Mouse (Mus musculus) G1E-ER4 (cell line): Measurements from ENCODE around the gene Gfer. TPM values are rescaled to one million over a fixed set of nuclear protein-coding genes. Genes with fewer than 3 reads are reported as not detected.

Source experiments
- GATA1 ChIP-seq: IDR thresholded peaks from one replicate; pipeline ENCODE4 v1.8.0; 2012; ENCODE audit warnings: low read length, inconsistent platforms
- polyA plus RNA-seq: library from polyadenylated mRNA; stranded (reverse); fragments of >175 nt; gene quantifications from 2 replicates; pipeline ENCODE4 v1.2.3, GENCODE M21; 2012

Gene Gfer
- polyA plus RNA-seq, 1 experiment, result 186 TPM

DNA sequence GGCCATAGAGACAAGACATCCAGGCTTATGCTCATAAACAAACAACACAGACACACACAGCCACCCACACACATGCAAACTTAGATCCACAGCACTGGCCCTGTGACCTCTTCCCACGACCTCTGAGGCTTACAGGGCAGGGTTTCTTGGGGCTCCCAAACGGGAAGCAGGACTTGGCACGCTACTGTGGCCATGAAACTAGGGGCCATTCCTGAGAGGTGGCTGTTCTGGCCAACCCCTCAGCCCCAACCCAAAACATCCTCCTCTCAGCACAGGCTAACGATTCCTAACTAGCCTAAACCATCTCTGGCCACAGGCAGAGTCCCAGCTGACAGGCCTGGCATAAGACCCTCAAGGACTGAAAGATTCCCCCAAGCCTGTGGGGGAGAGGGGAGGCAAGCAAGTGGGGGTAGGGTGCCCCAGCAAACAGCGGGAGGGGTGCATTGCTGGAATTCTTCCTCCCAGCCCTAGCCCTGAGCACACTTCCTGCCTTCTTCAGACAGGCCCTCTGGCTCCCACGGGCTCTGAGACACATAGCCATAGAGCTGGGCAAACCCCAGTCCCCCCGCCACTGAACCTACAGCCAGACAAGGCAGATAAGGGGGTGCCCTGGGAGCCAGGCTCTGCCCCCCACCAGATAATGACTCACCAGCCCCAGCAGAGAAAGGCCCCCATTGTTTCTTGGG is 51.8 kb downstream of the Gfer start:
- no peak for TF ChIP-seq GATA1

Other genes with a start within 250 kb of the Gfer start
- 19.4 and 22.8 TPM in 2 replicates for gene E4f1, start 225.8 kb downstream of the Gfer start, polyA plus RNA-seq
- gene Pgp, start 225.8 kb downstream of the Gfer start, polyA plus RNA-seq, result 75.9 and 87.6 TPM in 2 replicates
- gene Bricd5, start 222.3 kb downstream of the Gfer start, polyA plus RNA-seq, result 0.10 TPM in 1 of 2 replicates, not detected in the other
- 8.4 and 8.5 TPM in 2 replicates for gene Mlst8, start 217.1 kb downstream of the Gfer start, polyA plus RNA-seq
- 0.01 TPM in 1 of 2 replicates, not detected in the other for gene Caskin1, start 207.6 kb downstream of the Gfer start, polyA plus RNA-seq
- 239 and 240 TPM in 2 replicates for gene Traf7, start 168.2 kb downstream of the Gfer start, polyA plus RNA-seq
- 0.29 and 0.30 TPM in 2 replicates for gene Rab26, start 161.9 kb downstream of the Gfer start, polyA plus RNA-seq
- 4.0 and 6.5 TPM in 2 replicates for gene Pkd1, start 146.3 kb downstream of the Gfer start, polyA plus RNA-seq
- 45.3 and 52.6 TPM in 2 replicates for gene Tsc2, start 63.5 kb downstream of the Gfer start, polyA plus RNA-seq
- gene Nthl1, start 63.5 kb downstream of the Gfer start, polyA plus RNA-seq, result 24.0 and 31.0 TPM in 2 replicates
- not detected in 2 replicates for gene Slc9a3r2, start 45.8 kb downstream of the Gfer start, polyA plus RNA-seq
- gene Npw, start 37.7 kb downstream of the Gfer start, polyA plus RNA-seq, result not detected in 2 replicates
- gene Zfp598, start 26.5 kb downstream of the Gfer start, polyA plus RNA-seq, result 90.5 and 98.9 TPM in 2 replicates
- 0.13 TPM in 2 replicates for gene Syngr3, start 6.2 kb downstream of the Gfer start, polyA plus RNA-seq
- 0.33 and 0.89 TPM in 2 replicates for gene Noxo1, start 78 bp upstream of the Gfer start, polyA plus RNA-seq
- gene Tbl3, start 11.5 kb upstream of the Gfer start, polyA plus RNA-seq, result 25.6 and 35.3 TPM in 2 replicates
- gene Rnf151, start 21.9 kb upstream of the Gfer start, polyA plus RNA-seq, result 0.14 and 0.36 TPM in 2 replicates
- gene Rps2, start 22.0 kb upstream of the Gfer start, polyA plus RNA-seq, result 2,301 and 3,917 TPM in 2 replicates
- gene Ndufb10, start 28.3 kb upstream of the Gfer start, polyA plus RNA-seq, result 457 and 647 TPM in 2 replicates
- gene Rpl3l, start 31.7 kb upstream of the Gfer start, polyA plus RNA-seq, result not detected in 2 replicates
- gene Msrb1, start 40.5 kb upstream of the Gfer start, polyA plus RNA-seq, result 11.1 and 11.3 TPM in 2 replicates
- not detected in 2 replicates for gene Hs3st6, start 56.8 kb upstream of the Gfer start, polyA plus RNA-seq
- 0.14 TPM in 2 replicates for gene Meiob, start 108.1 kb upstream of the Gfer start, polyA plus RNA-seq
- 27.1 and 44.6 TPM in 2 replicates for gene Hagh, start 144.0 kb upstream of the Gfer start, polyA plus RNA-seq
- gene Fahd1, start 154.2 kb upstream of the Gfer start, polyA plus RNA-seq, result 5.3 and 5.9 TPM in 2 replicates
- 0.02 and 0.03 TPM in 2 replicates for gene Igfals, start 169.8 kb upstream of the Gfer start, polyA plus RNA-seq
- 61.9 and 127 TPM in 2 replicates for gene Nubp2, start 190.2 kb upstream of the Gfer start, polyA plus RNA-seq
- 37.1 and 46.2 TPM in 2 replicates for gene Spsb3, start 190.5 kb upstream of the Gfer start, polyA plus RNA-seq
- 35.4 and 42.9 TPM in 2 replicates for gene Eme2, start 198.9 kb upstream of the Gfer start, polyA plus RNA-seq
- 151 and 160 TPM in 2 replicates for gene Mrps34, start 199.0 kb upstream of the Gfer start, polyA plus RNA-seq
- gene Nme3, start 200.3 kb upstream of the Gfer start, polyA plus RNA-seq, result 30.3 and 35.4 TPM in 2 replicates
- 24.7 and 30.8 TPM in 2 replicates for gene Mapk8ip3, start 240.8 kb upstream of the Gfer start, polyA plus RNA-seq